In genomic region chr2:167476762-167477161, GRCm38 (mm10) we compare ENCODE assay signal across 9 mouse cellular contexts. TPM values are rescaled to one million over a fixed set of nuclear protein-coding genes. Genes with fewer than 3 reads are reported as not detected.
DNase-seq lines count a peak whose midpoint lies in the region; ATAC-seq and TF ChIP-seq lines count a peak whose summit lies in the region.
"Had no signal": no experiment of that assay in that cellular context is flagged by ENCODE, and none has a peak within 500 bp of the region (broad histone marks: within the 10 kb centered on the region; RNA-seq: fewer than 3 reads in every experiment).

No protein-coding gene starts in this region.

- H3K4me2 ChIP-seq in heart, embryonic 12.5 days: peak overlapping the region; percentile 5; the same call in 1 of the 2 replicates
- 0 out of 2 replicates have a peak overlapping the region, but pooled peaks have one; percentile 8 for H3K4me2 ChIP-seq in hindbrain, embryonic 13.5 days
- no peak overlapping the region for H3K4me2 ChIP-seq in liver, postnatal 0 days (ENCODE audit: low read depth, low read length)

- no peak for DNase-seq in heart, postnatal 10 days
- no peak for DNase-seq in MEL (ENCODE audit: low read depth, low spot score)
- no peak for DNase-seq in liver, postnatal 0 days
- DNase-seq in thymus, postnatal 14 days: no peak
- DNase-seq in adrenal gland, postnatal 10 days: no peak
- no peak for DNase-seq in embryo, embryonic 10.5 days (ENCODE audit: low spot score)

- no peak for TF ChIP-seq RAD21 in MEL (IDR thresholded peaks at IDR 0.05; ENCODE audit: low read depth, low read length)

- H3K9ac ChIP-seq in heart, embryonic 12.5 days: no peak overlapping the region
- H3K9ac ChIP-seq in MEL (ENCODE audit: control insufficient read depth, low read depth, low read length, poor library complexity, severe bottlenecking): no peak overlapping the region
- H3K9ac ChIP-seq in hindbrain, embryonic 13.5 days: peak overlapping the region; percentile 26
- H3K9ac ChIP-seq in liver, postnatal 0 days (replicated peaks): no peak overlapping the region
- H3K9ac ChIP-seq: liver, embryonic 14.5 days had no signal

- no peaks in the 10 kb centered on the region for H3K27me3 ChIP-seq in heart, embryonic 12.5 days (replicated peaks)
- no peaks in the 10 kb centered on the region for H3K27me3 ChIP-seq in MEL (ENCODE audit: control insufficient read depth in 1 of 2, insufficient read depth in 2 of 2, low read length in 2 of 2)
- no peaks in the 10 kb centered on the region for H3K27me3 ChIP-seq in hindbrain, embryonic 13.5 days
- no peaks in the 10 kb centered on the region for H3K27me3 ChIP-seq in liver, postnatal 0 days (ENCODE audit: insufficient read depth, low read length)

- H3K36me3 ChIP-seq in heart, embryonic 12.5 days: peaks cover 34% of the 10 kb centered on the region
- peaks cover 0 to 1% of the 10 kb centered on the region in 2 experiments; a peak in 1 of 4 replicates for H3K36me3 ChIP-seq in MEL (ENCODE audit: control insufficient read depth in 1 of 2, insufficient read depth in 2 of 2, low read length in 2 of 2)
- H3K36me3 ChIP-seq in hindbrain, embryonic 13.5 days: peaks cover 48% of the 10 kb centered on the region
- peaks cover 29% of the 10 kb centered on the region for H3K36me3 ChIP-seq in liver, postnatal 0 days (replicated peaks; ENCODE audit: insufficient read depth, low read length)

- no peaks in the 10 kb centered on the region for H3K9me3 ChIP-seq in heart, embryonic 12.5 days (replicated peaks)
- no peaks in the 10 kb centered on the region for H3K9me3 ChIP-seq in MEL (replicated peaks; ENCODE audit: insufficient read depth, low read length)
- no peaks in the 10 kb centered on the region for H3K9me3 ChIP-seq in hindbrain, embryonic 13.5 days
- no peaks in the 10 kb centered on the region for H3K9me3 ChIP-seq in liver, postnatal 0 days (ENCODE audit: low read length)

- H3K27ac ChIP-seq in heart, embryonic 12.5 days (ENCODE audit: poor library complexity, severe bottlenecking): peak overlapping the region; percentile 77
- H3K27ac ChIP-seq in MEL (ENCODE audit: control insufficient read depth, low read depth, low read length): no peak overlapping the region
- peak overlapping the region; percentile 77 for H3K27ac ChIP-seq in hindbrain, embryonic 13.5 days
- 0 out of 2 replicates have a peak overlapping the region, but pooled peaks have one; percentile 4 for H3K27ac ChIP-seq in liver, postnatal 0 days (ENCODE audit: low read depth)
- H3K27ac ChIP-seq: liver, embryonic 14.5 days had no signal

- TF ChIP-seq EP300 in MEL (IDR thresholded peaks at IDR 0.05; ENCODE audit: low read depth in 1 of 2, low read length in 2 of 2): no peak
- TF ChIP-seq EP300 in liver, postnatal 0 days (IDR thresholded peaks at IDR 0.05; ENCODE audit: low read depth): no peak

- no peak for TF ChIP-seq POLR2A in MEL (IDR thresholded peaks at IDR 0.05; ENCODE audit: control insufficient read depth in 1 of 2, insufficient read depth in 1 of 2, low read depth in 1 of 2, low read length in 2 of 2, poor library complexity in 1 of 2)

- peaks cover 22% of the 10 kb centered on the region for H3K4me1 ChIP-seq in heart, embryonic 12.5 days (replicated peaks)
- H3K4me1 ChIP-seq in MEL (ENCODE audit: control insufficient read depth in 1 of 2, insufficient read depth in 2 of 2, low read length in 2 of 2): no peaks in the 10 kb centered on the region
- H3K4me1 ChIP-seq in hindbrain, embryonic 13.5 days (replicated peaks): peaks cover 21% of the 10 kb centered on the region
- peaks cover 15% of the 10 kb centered on the region for H3K4me1 ChIP-seq in liver, postnatal 0 days (ENCODE audit: insufficient read depth)

- 69% methylated on average over 4 of the region's 4 CpGs for WGBS in heart, embryonic 12.5 days
- WGBS in hindbrain, embryonic 13.5 days: 60% methylated on average over 4 of the region's 4 CpGs
- 52% methylated on average over 4 of the region's 4 CpGs for WGBS in liver, postnatal 0 days (ENCODE audit: insufficient replicate concordance)

- no peak for ATAC-seq in heart, embryonic 12.5 days (ENCODE audit: insufficient number of reproducible peaks, low FRiP score)
- no peak for ATAC-seq in hindbrain, embryonic 13.5 days (ENCODE audit: low FRiP score)
- ATAC-seq in liver, postnatal 0 days: peak; percentile 10

- no peak for TF ChIP-seq CTCF in MEL (IDR thresholded peaks at IDR 0.05 in 2 of 3, conservative IDR thresholded peaks at IDR 0.05 in 1 of 3; ENCODE audit: control insufficient read depth in 1 of 3, insufficient read depth in 1 of 3, low read depth in 2 of 3, low read length in 3 of 3, poor library complexity in 1 of 3, severe bottlenecking in 1 of 3)
- TF ChIP-seq CTCF in liver, postnatal 0 days (IDR thresholded peaks at IDR 0.05; ENCODE audit: low read depth): no peak

- intact Hi-C loops in heart, postnatal 10 days (cut with DNase I): no loop called here

- no peaks in the 10 kb centered on the region for H3K79me2 ChIP-seq in MEL (ENCODE audit: control insufficient read depth, insufficient read depth, low read length, poor library complexity)

- H3K4me3 ChIP-seq in heart, embryonic 12.5 days: no peak overlapping the region
- no peak overlapping the region for H3K4me3 ChIP-seq in MEL (ENCODE audit: control insufficient read depth in 1 of 2, insufficient read depth in 1 of 2, low read depth in 2 of 2, low read length in 2 of 2)
- no peak overlapping the region for H3K4me3 ChIP-seq in hindbrain, embryonic 13.5 days
- no peak overlapping the region for H3K4me3 ChIP-seq in liver, postnatal 0 days (ENCODE audit: low read depth, low read length)

TF ChIP-seq in MEL, 35 proteins besides CTCF, POLR2A, EP300 and RAD21:
- no peak for TF ChIP-seq MEF2A (IDR thresholded peaks at IDR 0.05; ENCODE audit: extremely low read depth, insufficient replicate concordance, low read depth, low read length, poor library complexity, severe bottlenecking)
- TF ChIP-seq GABPA (IDR thresholded peaks at IDR 0.05; ENCODE audit: low read depth, low read length): no peak
- no peak for TF ChIP-seq RCOR1 (IDR thresholded peaks at IDR 0.05; ENCODE audit: low read depth, low read length)
- TF ChIP-seq E2F4 (IDR thresholded peaks at IDR 0.05; ENCODE audit: borderline replicate concordance, low read depth, low read length): no peak
- no peak for TF ChIP-seq HCFC1 (IDR thresholded peaks at IDR 0.05; ENCODE audit: low read depth, low read length)
- TF ChIP-seq NRF1 (IDR thresholded peaks at IDR 0.05; ENCODE audit: insufficient read depth, low read depth, low read length, poor library complexity, severe bottlenecking): no peak
- TF ChIP-seq USF1 (IDR thresholded peaks at IDR 0.05; ENCODE audit: low read depth, low read length): peak; percentile 69
- TF ChIP-seq USF2 (IDR thresholded peaks at IDR 0.05; ENCODE audit: borderline replicate concordance in 1 of 2, insufficient read depth in 1 of 2, low read depth in 1 of 2, low read length in 2 of 2): 0 out of 4 replicates have a peak, but pooled peaks of 1 of the 2 experiments have one; percentile 18

RNA-seq across cellular contexts. Expression of gene Rnf114, which starts 15.7 kb away (rescaled TPM):
- polyA plus RNA-seq in heart, embryonic 12.5 days (2016; fragmentation: Nextera tagmentation; extraction: Ambion mirVana): 61.4 and 62.9 TPM in 2 replicates
- 10 to 100 TPM; 41.9 to 47.1 TPM for total RNA-seq in heart, postnatal 10 days (2021)
- total RNA-seq in MEL (2012; rRNA removed): 39.5 and 44.0 TPM in 2 replicates
- polyA plus RNA-seq in MEL (2012; ENCODE audit: insufficient read depth in 1 of 2, insufficient read length in 2 of 2, low read depth in 1 of 2, low replicate concordance in 2 of 2, missing spikeins in 1 of 2): 10 to 100 TPM in 1 of 2 experiments, not detected in 1; 49.2 TPM
- 139 TPM in 2 replicates for polyA plus RNA-seq in hindbrain, embryonic 13.5 days (2015; fragmentation: Nextera tagmentation; extraction: Ambion mirVana)
- 39.5 and 44.0 TPM in 2 replicates for polyA plus RNA-seq in liver, postnatal 0 days (2015; fragmentation: Nextera tagmentation; extraction: Ambion mirVana)
- 10 to 100 TPM; 51.0 to 55.9 TPM for total RNA-seq in adrenal gland, postnatal 10 days (2021)

RNA-seq across cellular contexts. Expression of gene Spata2, which starts 15.9 kb away (rescaled TPM):
- 14.6 and 15.4 TPM in 2 replicates for polyA plus RNA-seq in heart, embryonic 12.5 days (2016; fragmentation: Nextera tagmentation; extraction: Ambion mirVana)
- 10 to 100 TPM; 24.0 to 24.9 TPM for total RNA-seq in heart, postnatal 10 days (2021)
- 9.4 and 9.8 TPM in 2 replicates for total RNA-seq in MEL (2012; rRNA removed)
- 10 to 100 TPM in 1 of 2 experiments, not detected in 1; 33.5 TPM for polyA plus RNA-seq in MEL (2012; ENCODE audit: insufficient read depth in 1 of 2, insufficient read length in 2 of 2, low read depth in 1 of 2, low replicate concordance in 2 of 2, missing spikeins in 1 of 2)
- polyA plus RNA-seq in hindbrain, embryonic 13.5 days (2015; fragmentation: Nextera tagmentation; extraction: Ambion mirVana): 24.6 and 26.0 TPM in 2 replicates
- 4.7 and 4.9 TPM in 2 replicates for polyA plus RNA-seq in liver, postnatal 0 days (2015; fragmentation: Nextera tagmentation; extraction: Ambion mirVana)
- 10 to 100 TPM; 26.5 to 28.9 TPM for total RNA-seq in adrenal gland, postnatal 10 days (2021)

RNA-seq across cellular contexts. Expression of gene Slc9a8, which starts 55.2 kb away (rescaled TPM):
- polyA plus RNA-seq in heart, embryonic 12.5 days (2016; fragmentation: Nextera tagmentation; extraction: Ambion mirVana): 22.6 and 25.6 TPM in 2 replicates
- 10 to 100 TPM; 23.6 to 29.3 TPM for total RNA-seq in heart, postnatal 10 days (2021)
- 15.6 and 16.7 TPM in 2 replicates for total RNA-seq in MEL (2012; rRNA removed)
- polyA plus RNA-seq in MEL (2012; ENCODE audit: insufficient read depth in 1 of 2, insufficient read length in 2 of 2, low read depth in 1 of 2, low replicate concordance in 2 of 2, missing spikeins in 1 of 2): 10 to 100 TPM in 1 of 2 experiments, not detected in 1; 25.8 TPM
- 21.2 and 22.7 TPM in 2 replicates for polyA plus RNA-seq in hindbrain, embryonic 13.5 days (2015; fragmentation: Nextera tagmentation; extraction: Ambion mirVana)
- 7.5 and 9.3 TPM in 2 replicates for polyA plus RNA-seq in liver, postnatal 0 days (2015; fragmentation: Nextera tagmentation; extraction: Ambion mirVana)
- 10 to 100 TPM; 28.8 to 37.0 TPM for total RNA-seq in adrenal gland, postnatal 10 days (2021)
